Mouse (Mus musculus): ENCODE results near the gene Ccrl2.

- TF ChIP-seq ZNF384 (IDR thresholded peaks at IDR 0.05; ENCODE audit: low read depth, low read length) (no peak), NELFE (IDR thresholded peaks at IDR 0.05; ENCODE audit: low read depth, low read length) (no peak), EP300 (IDR thresholded peaks at IDR 0.05; ENCODE audit: low read length) (peak; percentile 46; the same call in 1 of the 2 replicates), ZMIZ1 (IDR thresholded peaks at IDR 0.05; ENCODE audit: low read depth, low read length) (no peak), PAX5 (IDR thresholded peaks at IDR 0.05; ENCODE audit: low read length) (no peak), RAD21 (IDR thresholded peaks at IDR 0.05; ENCODE audit: low read depth, low read length) (no peak), ZC3H11A (IDR thresholded peaks at IDR 0.05; ENCODE audit: low read depth, low read length) (no peak)
These were observed 29.8 kb upstream of the Ccrl2 start for GRCm38 (mm10) chr9:111086995-111087606.
